Mouse (Mus musculus): ENCODE data around the gene Tomm40l.

The Tomm40l gene

DNA sequence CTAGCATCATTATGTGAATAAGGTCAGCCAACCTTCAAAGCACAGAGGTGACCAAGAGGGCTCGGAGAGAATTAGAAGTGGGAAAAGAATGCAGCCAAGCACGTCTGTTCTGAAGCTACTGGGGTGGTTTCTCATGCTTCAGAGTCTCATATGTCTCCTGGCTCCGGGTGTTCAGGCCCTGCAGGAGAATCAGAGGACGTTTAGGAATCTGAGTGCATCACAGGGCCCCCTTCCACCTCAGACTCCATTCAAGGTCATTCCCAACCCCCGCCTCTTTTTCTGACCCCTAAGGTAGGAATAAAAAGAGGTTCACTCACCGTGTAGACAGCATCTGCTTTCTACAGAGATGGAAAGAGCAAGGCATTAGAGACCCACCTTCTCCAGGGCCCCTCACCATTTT lies 7.4 kb upstream of the Tomm40l start:
- no peak for DNase-seq (ENCODE audit: low spot score in 2 of 2)

DNA sequence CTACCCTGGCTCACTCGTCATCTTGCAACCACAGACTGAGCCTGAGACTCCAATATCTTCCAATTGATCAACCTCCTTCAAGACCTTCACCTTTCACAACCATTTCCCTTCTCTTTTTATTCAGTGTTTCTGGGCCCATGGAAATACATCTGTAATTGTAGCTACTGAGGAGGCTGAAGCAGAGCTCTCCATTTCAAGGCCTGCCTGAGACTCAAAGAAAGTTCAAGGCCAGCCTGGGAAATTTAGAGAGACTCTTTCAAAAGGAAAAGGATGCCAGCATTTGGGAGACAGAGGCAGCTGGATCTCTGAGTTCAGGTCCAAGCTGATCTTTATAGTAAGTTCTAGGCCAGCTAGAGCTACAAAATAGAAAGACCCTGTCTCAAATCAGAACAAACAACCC lies 5.6 kb upstream of the Tomm40l start:
- DNase-seq (ENCODE audit: low spot score in 2 of 2), result no peak

DNA sequence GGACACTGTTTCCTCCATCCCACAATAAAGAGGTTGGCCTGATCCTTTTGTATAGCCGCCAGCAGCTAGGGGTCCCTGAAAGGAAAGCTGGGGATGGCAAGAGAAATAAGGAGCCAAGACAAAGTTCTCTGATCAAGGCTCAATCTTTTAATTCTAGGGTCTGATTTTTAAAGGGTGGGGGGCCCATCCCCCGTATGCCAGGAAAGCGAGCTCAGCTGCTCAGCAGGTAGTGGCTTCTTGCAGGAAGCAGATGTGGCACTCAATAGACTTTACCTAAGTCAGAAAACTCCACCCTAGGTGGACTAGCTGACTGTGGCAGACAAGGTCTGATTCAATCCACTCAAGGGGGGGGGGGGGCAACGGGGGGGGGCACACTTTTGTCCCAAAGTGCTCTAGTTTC lies 4.5 kb upstream of the Tomm40l start:
- no peak for DNase-seq (ENCODE audit: low spot score in 2 of 2)

DNA sequence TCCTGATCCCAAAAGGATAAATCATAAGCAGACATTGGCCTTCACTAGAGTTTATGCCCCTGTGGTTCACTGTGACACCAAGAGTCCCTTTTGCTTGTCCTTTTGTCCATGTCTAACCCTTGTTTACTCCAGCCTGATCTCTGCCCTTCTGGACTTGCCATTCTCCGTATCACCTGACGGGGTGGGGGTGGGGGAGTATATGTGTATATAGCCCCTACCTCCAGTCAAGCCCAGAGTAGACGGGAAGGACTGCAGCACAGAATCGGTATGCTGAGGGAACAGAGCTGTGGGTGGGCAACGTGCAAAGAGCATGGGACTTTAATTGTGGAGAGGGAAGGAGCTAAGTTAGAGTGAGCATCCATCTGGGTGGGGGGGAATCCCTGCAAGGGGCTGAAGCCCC lies 2.5 kb upstream of the Tomm40l start, which contains the start of gene Apoa2:
Gene Apoa2, plus strand, starts transcription at position 198 of the 400 bp plus-strand sequence.
- no peak for DNase-seq (ENCODE audit: low spot score in 2 of 2)

DNA sequence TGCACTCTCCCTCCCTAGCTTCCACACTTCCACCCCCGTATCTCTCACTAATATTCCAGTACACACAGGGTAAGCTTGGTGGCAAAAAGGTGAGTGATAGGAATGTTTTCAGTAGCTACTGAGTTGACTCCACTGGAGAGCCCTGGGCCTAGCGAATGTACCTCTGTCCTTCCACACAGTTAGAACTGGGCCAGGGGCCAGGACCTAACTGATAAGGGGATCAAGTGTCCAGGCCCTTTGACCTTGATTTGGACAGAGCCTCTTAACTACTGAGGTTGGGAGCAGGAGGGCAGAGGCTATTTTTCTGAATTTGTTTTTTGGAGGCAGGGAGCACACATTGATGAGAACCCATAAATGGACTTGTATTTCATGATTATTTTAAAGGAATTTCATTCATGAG lies 1.5 kb upstream of the Tomm40l start:
- DNase-seq (ENCODE audit: low spot score in 2 of 2), result no peak

DNA sequence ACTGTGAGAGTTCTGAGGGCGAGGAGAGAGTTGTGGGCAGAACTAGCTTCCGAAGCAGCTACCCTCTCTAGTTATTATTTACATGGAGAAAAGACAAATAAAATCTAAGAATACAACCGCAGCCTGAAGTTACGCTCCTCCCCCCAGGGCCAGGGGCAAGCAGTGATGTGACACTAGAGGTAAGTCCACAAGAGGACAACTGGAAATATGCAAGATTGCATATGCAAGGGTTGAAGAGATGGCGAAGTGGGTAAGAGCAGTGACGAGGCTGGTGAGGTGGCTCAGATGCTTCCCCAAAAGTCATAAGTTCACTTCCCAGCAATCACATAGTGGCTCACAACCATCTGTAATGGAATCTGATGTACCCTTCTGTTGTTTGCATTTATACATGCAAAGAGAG lies 854 bp upstream of the Tomm40l start:
- DNase-seq (ENCODE audit: low spot score in 2 of 2), result no peak

DNA sequence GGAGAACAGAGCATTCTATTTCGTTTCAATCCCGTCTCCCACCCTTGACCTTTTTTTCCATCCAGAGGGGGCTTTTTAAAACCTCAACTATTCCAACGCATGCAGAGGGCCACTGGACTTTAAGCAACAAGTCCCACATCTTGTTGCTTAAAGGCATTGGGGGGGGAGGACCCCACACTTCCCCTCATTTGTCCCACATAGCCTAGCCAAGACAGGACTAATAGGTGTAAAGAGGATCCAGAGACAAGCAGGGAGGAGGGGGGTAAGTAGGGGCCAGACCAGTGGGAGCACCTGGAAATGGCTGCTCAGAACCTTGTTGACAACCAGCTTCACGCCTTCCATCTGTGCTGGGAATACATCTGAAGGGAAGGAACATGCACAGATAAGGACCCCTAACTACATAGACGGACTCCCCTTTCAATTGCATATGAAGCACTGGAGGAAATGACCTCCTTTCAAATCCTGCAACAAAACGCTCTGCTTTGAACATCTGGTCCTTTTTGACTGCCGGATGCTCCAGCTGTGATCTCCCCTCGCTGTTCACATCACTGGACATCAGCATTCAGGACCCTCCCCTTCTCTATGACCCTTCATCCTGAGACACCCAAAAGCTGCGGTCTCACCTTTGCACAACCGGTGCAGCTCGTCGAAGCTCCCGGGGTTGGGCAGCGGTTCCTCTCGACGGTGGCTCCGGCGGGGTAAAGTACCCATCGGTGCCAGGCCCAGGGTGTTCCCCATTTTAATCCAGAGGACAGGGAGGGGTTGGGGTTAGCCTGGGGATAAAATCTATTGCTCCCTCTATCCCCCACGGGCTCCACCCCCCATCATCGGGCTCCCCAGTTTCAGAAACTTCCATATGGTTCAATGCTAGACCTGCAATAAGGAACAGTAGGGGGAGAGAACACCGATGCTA lies 777 bp downstream of the Tomm40l start:
- no peak for DNase-seq (ENCODE audit: low spot score in 2 of 2)

DNA sequence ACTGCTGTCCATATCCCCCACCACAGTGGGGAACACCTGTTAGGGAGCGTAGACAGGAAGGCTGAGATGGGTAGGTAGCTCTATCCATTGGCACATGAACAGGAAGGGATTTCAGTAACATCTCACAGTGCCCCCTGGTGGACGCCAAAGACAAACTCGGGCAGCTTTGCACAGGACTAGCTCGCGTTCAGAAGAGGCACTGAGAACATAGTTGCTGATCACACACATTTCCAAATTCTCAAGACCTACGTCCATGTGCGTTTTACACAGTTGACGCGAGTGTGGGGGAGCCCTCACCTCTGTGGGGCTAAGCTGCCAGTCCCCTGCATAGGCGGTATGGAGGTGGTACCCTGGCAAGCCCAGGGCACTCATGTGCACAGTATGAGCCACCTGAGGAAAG lies 1.4 kb downstream of the Tomm40l start:
- peak; percentile 59 to 72 for DNase-seq (ENCODE audit: low spot score in 2 of 2)

DNA sequence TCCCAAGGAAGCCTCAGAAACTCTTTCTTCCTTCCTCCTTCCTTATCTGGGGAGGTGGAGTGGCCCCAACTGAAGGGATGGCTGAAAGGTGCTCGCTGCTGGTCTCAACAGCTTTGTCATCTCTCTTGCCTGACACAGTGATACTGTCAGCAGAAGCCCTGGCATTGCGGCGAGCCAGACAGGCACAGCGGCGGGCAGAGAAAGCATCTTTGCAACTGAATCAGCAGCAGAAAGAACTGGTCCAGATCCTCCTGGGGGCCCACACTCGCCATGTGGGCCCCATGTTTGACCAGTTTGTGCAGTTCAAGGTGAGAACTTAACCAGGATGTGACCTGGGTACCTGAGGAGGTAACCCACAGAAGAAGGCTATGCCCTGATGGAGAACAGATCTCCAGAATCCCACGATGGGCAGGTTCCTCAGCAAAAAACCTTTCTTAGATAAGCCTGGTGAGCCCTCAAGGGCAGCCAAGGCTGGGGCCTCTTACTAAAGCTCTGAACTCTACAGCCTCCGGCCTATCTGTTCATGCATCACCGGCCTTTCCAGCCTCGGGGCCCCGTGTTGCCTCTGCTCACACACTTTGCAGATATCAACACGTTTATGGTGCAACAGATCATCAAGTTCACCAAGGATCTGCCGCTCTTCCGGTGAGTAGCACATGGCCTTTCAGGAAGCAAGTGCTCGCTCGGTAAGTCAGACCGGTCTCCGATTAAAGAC lies 5.9 kb downstream of the Tomm40l start:
- DNase-seq (ENCODE audit: low spot score in 2 of 2), result no peak

DNA sequence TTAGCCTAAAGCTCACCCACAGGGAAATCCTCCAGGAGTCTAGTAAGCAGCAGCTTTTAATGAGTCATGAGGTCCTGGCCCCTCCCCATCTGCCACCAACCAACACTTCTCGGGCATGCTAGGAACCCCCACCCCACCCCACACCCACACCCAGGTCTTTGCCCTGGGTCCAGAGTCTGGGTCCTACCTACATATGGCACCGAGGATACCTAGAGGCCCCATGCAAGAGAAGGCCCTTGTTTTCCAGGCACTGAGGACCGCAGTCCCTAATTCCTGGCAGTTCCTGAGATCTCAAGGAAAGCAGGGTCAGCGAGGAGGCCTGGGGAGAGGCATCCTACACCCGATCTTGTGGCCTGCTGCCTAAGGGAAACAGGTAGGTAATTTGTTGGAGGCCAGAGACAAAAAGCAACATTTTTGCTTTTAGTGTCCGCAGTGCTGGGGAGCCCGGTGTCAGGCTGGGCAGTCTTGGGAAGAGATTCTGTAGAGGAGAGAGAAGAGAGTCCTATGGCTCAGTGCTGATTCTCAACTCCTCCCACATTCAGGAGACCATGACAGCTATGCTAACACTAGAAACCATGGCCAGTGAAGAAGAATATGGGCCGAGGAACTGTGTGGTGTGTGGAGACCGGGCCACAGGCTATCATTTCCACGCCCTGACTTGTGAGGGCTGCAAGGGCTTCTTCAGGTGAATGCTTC lies 8.4 kb downstream of the Tomm40l start, which contains the start of gene Nr1i3:
Gene Nr1i3, plus strand, starts transcription at position 170 of the 696 bp plus-strand sequence.
- DNase-seq (ENCODE audit: low spot score in 2 of 2), result no peak

DNA sequence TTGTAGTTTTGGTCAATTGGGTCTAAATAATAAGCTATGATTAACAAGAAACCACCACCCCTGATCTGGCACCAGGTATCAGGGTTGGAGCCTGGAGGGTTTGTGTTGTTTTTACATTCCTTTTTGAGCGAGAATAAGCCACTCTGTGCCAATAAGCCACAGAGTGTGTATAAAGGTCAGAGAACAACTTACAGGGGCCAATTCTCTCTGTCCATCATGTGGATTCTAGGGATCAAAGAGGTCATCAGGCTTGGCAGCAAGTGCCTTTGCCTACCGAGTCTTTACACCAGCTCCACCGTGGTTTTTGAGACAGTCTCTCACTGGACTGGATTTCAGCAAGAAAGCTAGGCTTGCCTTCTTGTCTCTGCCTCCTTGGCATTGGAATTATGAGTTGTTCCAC lies 9.5 kb downstream of the Tomm40l start:
- DNase-seq (ENCODE audit: low spot score in 2 of 2), result no peak

DNA sequence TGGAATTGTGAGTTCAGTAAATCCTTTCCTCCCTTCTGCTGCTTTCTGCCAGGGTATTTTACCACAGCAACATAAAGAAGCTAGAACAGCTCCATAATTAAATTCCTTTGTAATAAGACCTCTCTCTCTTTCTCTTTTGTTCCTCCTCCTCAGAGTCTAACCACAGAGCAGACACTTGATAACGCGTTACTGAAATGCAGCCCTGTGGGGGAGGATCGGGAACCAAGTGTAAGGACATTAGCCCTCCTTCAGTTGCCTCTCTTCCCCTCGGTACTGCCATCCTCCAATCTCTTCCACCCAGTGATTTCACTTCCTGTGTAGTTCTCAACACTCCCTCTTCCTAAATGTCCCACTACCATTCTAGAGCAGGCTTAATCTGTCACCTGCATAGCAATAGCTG lies 12.9 kb downstream of the Tomm40l start:
- no peak for DNase-seq (ENCODE audit: low spot score in 2 of 2)

DNA sequence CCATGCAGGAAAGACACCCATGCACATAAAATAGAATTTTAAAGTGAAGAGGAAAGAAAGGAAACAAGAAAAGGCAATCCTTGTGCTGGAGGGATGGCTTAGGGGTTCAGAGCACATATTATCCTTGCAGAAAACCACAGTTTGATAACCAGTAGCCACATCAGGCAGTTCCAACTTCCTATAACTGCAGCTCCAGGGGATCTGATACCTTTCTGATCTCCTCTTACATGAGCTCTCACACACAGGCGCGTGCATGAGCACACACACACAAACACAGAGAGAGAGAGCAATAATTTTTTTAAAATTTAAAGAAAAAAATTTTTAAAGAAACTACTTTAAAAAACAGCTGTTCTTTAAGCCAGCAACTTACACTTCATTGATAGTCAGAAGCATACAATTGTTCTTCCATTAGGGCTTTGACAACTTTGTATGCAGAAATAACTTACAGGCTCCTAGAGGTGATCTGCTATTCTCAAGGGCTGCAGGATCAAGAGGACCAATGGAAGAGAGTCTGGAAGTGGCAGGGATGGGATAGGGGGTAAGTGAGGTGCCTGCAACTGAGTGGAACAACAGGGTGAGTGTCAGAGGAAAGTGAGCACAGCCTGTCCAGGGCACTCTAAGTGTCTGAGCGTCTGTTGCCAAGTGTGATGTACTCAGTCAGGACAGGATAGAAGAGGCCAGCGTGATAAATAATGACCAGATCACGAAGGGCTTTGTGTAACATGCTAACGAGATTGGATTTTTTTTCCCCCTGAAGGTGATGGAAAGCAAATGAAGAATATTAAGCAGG lies 16.4 kb downstream of the Tomm40l start:
- DNase-seq (ENCODE audit: low spot score in 2 of 2), result no peak

DNA sequence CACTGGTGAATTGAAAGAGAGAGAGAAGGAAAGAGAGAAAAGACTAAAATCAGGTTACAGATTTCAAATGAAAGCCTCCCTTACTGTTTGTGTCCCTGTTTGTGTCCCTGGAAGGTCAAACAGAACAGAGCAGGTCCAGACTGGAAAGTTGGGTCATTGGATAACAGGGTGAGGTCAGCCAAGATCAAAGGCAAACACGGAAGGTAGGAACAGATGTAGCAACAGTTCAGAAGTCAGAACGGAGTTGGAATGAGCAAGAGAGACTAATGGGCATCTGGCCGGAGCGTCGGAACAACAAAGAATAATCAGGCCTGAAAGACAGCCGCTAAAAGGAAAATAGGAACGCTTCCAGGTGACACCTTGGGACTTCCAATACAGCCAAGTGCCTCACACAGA lies 18.1 kb downstream of the Tomm40l start:
- DNase-seq (ENCODE audit: low spot score in 2 of 2), result no peak

DNA sequence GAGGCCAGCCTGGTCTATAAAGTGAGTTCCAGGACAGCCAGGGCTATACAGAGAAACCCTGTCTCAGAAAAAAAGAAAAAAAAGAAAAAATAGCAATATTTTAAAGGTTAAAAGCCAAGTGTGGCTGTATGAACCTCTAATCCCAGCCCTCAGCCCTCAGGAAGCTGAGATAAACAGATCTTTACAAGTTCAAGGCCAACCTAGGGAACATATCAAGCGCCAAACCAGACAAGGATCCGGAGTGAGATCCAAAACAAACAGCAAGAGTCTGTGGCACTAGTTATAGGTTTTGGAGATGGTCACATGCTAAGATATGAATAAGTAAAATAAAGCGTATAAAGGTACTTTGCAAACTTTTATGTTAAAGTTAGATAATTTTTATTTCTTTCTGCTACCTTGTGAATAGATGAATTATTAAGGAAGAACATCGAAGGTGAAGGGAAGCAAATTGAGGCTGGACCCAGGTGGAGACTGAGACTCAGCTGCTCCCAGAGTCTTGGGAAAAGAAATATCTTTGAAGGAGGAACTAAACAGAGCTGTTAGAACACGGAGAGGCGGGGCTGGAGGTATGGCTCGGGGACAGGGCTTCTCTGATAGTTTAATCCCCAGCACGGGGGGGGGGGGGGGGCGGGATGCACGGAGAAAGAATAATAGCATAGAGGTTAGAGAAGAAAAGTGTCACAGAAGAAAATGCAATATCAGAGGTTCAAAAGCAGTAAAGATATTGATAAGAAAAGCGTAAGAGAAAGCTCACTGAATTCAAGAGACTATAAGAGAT lies 18.7 kb downstream of the Tomm40l start:
- no peak for DNase-seq (ENCODE audit: low spot score in 2 of 2)

DNA sequence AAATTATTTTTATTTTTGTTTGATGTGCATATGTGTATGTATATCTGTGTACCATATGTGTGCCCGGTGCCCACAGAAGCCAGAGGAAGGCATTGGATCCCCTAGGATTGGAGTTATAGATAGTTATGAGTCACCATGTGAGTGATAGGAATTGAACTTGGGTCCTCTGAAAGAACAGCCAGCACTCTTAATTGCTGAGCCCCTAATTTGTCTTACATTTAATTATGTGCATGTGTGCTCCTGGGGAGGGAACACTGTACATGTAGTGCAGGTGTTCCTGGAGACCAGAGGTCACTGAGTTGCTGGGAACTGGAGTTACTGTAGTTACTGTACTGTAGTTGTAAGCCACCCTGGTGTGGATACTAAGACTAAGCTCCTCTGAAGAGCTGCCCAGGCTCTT lies 21.5 kb downstream of the Tomm40l start:
- no peak for DNase-seq (ENCODE audit: low spot score in 2 of 2)

DNA sequence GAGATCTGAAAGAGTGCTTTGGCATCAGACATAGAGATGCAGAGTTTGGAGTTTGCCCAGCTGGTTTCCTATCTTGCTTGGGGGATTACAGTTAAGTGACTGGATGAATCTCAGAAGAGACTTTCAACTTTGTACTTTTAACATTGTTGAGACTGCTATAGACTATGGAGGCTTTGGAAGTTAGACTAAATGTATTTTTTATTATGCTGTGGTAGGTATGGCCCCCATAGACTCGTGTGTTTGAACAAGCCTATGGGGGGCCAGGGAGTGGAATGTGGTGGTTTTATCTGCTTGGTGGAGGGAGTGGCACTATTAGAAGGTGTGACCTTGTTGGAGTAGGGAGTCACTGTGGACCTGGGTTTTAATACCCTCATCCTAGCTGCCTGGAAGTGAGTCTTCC lies 22.8 kb downstream of the Tomm40l start:
- no peak for DNase-seq (ENCODE audit: low spot score in 2 of 2)

DNA sequence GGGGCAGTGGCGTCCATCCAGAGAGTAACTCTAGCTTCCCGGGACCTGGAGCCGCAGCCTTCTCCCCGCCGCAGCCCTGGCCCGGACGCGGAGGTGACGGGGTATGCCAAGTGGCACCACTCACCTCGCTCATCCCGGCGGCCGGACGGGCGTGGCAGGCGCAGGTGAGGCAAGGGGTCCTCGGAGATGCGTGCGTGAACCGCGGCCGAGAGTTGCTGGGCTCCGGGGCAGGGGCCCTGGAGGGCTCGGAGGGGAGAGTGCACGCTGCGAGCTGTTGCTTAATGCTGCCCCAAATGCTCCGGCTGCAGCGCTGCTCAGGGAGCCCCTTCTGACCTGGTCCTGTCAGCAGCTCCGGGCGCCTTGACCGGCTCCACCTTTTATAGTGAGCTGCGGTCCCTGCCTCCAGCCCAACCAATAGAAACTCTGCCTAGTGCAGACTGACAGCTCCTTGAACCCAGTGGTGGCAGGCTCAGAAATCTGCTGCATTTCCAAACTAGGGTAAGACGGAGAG lies 26.4 kb downstream of the Tomm40l start, which contains the start of gene Pcp4l1:
Gene Pcp4l1, minus strand, starts transcription at position 382 of the 511 bp plus-strand sequence.
- peak; percentile 10 to 17 for DNase-seq (ENCODE audit: low spot score in 2 of 2)

DNA sequence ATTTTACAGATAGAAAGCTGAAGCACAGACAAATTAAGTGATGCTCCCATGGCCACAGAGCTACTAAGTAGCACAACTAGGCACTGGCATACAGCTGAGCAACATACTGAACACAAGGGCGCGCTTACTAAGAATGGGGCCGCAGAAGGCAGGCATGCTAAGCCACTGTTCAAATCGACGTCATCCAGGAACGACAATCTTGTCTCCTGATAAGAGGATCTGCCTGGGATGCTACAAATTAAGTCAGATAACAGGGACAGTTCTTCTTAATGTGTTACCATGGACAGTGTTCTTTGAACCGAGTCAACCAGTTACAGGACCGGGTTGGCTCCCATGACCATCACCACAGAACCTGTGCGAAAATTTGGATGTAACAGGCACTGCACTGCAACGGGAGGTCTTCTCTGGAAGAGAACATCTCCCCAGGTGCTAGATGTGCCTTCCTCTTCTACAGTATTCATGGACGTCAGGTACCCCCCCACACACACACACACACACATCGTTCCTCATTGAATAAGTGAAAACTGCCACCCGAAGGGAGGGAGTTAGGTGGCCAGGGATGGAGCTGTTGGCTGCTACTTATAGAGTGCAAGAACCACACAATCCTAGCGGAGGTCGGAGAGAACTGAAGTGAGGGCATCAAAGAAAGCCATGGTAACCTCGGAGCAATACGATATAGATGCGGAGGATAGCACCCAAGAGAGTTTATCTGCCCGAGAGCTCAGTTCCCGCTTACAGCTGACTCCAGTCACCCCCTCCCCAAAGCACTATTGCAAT lies 27.1 kb downstream of the Tomm40l start:
- no peak for DNase-seq (ENCODE audit: low spot score in 2 of 2)
